Mouse (Mus musculus) hindbrain, embryonic 12.5 days (tissue): ENCODE results near the gene Ube2n. TPM values are rescaled to one million over a fixed set of nuclear protein-coding genes. Genes with fewer than 3 reads are reported as not detected.
"Not testable (repeated sequence)": the region's sequence is repeated elsewhere in the genome, so short reads cannot be mapped to it uniquely, and the experiment has no call there.

Experiments
- ATAC-seq: fragments of 200-750 bp; cut with Nextera tagmentation; 2 replicates; pipeline ENCODE4 v1.8.0; 2017; ENCODE audit warnings: moderate TSS enrichment; ENCODE audit not compliant: low FRiP score
- H3K27ac ChIP-seq: fragments of 300-500 bp; sonication (generic); 2 replicates; pipeline ENCODE4 v1.5.1; 2016; ENCODE audit warnings: mild to moderate bottlenecking
- H3K27me3 ChIP-seq: fragments of 300-500 bp; sonication (generic); 2 replicates; pipeline ENCODE4 v1.6.1; 2016; ENCODE audit warnings: mild to moderate bottlenecking
- H3K36me3 ChIP-seq: fragments of 300-500 bp; sonication (generic); 2 replicates; pipeline ENCODE4 v1.6.1; 2016; ENCODE audit warnings: mild to moderate bottlenecking
- H3K4me1 ChIP-seq: fragments of 300-500 bp; sonication (generic); 2 replicates; pipeline ENCODE4 v1.6.1; 2016
- H3K4me2 ChIP-seq: fragments of 300-500 bp; sonication (generic); replicated peaks from 2 replicates; pipeline ENCODE4 v1.6.1; 2016; ENCODE audit warnings: mild to moderate bottlenecking
- H3K4me3 ChIP-seq: fragments of 300-500 bp; sonication (generic); 2 replicates; pipeline ENCODE4 v1.5.1; 2016; ENCODE audit warnings: mild to moderate bottlenecking
- H3K9ac ChIP-seq: fragments of 300-500 bp; sonication (generic); 2 replicates; pipeline ENCODE4 v1.6.1; 2016; ENCODE audit warnings: mild to moderate bottlenecking, moderate library complexity
- H3K9me3 ChIP-seq: fragments of 300-500 bp; sonication (generic); replicated peaks from 2 replicates; pipeline ENCODE4 v1.6.1; 2016; ENCODE audit warnings: mild to moderate bottlenecking
- WGBS: fragments of 180-500 bp; shearing (Covaris S2); methylation state at CpG from one replicate; pipeline ENCODE4 v1.1.7; 2016; 5-methylcytosine and 5-hydroxymethylcytosine counted together
- polyA plus RNA-seq: library from polyadenylated mRNA; unstranded; fragments of >200 nt; fragmentation: Nextera tagmentation; extraction: Ambion mirVana; gene quantifications from 2 replicates; pipeline ENCODE4 v1.2.1, GENCODE M21; 2016

Ube2n gene
- polyA plus RNA-seq, 1 experiment from 2014 or later = 367 TPM

- ATAC-seq, H3K27ac ChIP-seq, H3K4me3 ChIP-seq, H3K4me1 ChIP-seq, H3K4me2 ChIP-seq, H3K9ac ChIP-seq, H3K9me3 ChIP-seq, H3K27me3 ChIP-seq: not testable (repeated sequence)
- peaks cover 28% of the 10 kb centered on the region for H3K36me3 ChIP-seq
- WGBS = 55% methylated on average over 5 of the region's 5 CpGs
Measured at GRCm38 (mm10) chr10:95549080-95549479, 34.1 kb downstream of the Ube2n start.

GRCm38 (mm10) chr10:95550506-95550905 lies 35.6 kb downstream of the Ube2n start:
- no peak for ATAC-seq
- H3K36me3 ChIP-seq = peaks cover 25% of the 10 kb centered on the region
- no peak overlapping the region for H3K4me2 ChIP-seq
- no peak overlapping the region for H3K9ac ChIP-seq
- H3K9me3 ChIP-seq = no peaks in the 10 kb centered on the region
- no peaks in the 10 kb centered on the region for H3K27me3 ChIP-seq
- H3K27ac ChIP-seq = no peak overlapping the region
- H3K4me1 ChIP-seq = 0 out of 2 replicates have a peak, but pooled peaks cover 2% of the 10 kb centered on the region
- no peak overlapping the region for H3K4me3 ChIP-seq
- 59% methylated on average over 1 of the region's 1 CpGs for WGBS

- Histone ChIP-seq H3K4me3 (no peak overlapping the region), H3K27ac (no peak overlapping the region)
Measured at GRCm38 (mm10) chr10:95551752-95552151, 36.8 kb downstream of the Ube2n start.

GRCm38 (mm10) chr10:95552326-95552725 lies 37.4 kb downstream of the Ube2n start:
- no peaks in the 10 kb centered on the region for H3K9me3 ChIP-seq
- H3K4me3 ChIP-seq = no peak overlapping the region
- no peak overlapping the region for H3K27ac ChIP-seq
- no peaks in the 10 kb centered on the region for H3K27me3 ChIP-seq
- H3K36me3 ChIP-seq = peaks cover 21% of the 10 kb centered on the region
- no peak overlapping the region for H3K4me2 ChIP-seq
- ATAC-seq = no peak
- H3K4me1 ChIP-seq = 0 out of 2 replicates have a peak, but pooled peaks cover 2% of the 10 kb centered on the region
- no peak overlapping the region for H3K9ac ChIP-seq
- 72% methylated on average over 3 of the region's 3 CpGs for WGBS

More at GRCm38 (mm10) chr10:95551752-95552151, 36.8 kb downstream of the Ube2n start:
- no peaks in the 10 kb centered on the region for H3K27me3 ChIP-seq
- 0 out of 2 replicates have a peak, but pooled peaks cover 2% of the 10 kb centered on the region for H3K4me1 ChIP-seq
- no peak overlapping the region for H3K4me2 ChIP-seq
- H3K9ac ChIP-seq = no peak overlapping the region
- peaks cover 20% of the 10 kb centered on the region for H3K36me3 ChIP-seq
- no peaks in the 10 kb centered on the region for H3K9me3 ChIP-seq
- no peak for ATAC-seq

- Histone ChIP-seq H3K9me3 (no peaks in the 10 kb centered on the region), H3K27ac (no peak overlapping the region), H3K27me3 (no peaks in the 10 kb centered on the region), H3K4me1 (peaks cover 9% of the 10 kb centered on the region), H3K9ac (no peak overlapping the region), H3K36me3 (peaks cover 13% of the 10 kb centered on the region), H3K4me2 (no peak overlapping the region), H3K4me3 (no peak overlapping the region)
- 89% methylated on average over 11 of the region's 11 CpGs for WGBS
- ATAC-seq = no peak
Measured at GRCm38 (mm10) chr10:95555866-95556265, 40.9 kb downstream of the Ube2n start.

GRCm38 (mm10) chr10:95557337-95557828 lies 42.4 kb downstream of the Ube2n start:
- H3K9ac ChIP-seq = no peak overlapping the region
- no peak overlapping the region for H3K4me3 ChIP-seq
- H3K4me2 ChIP-seq = no peak overlapping the region
- peaks cover 10% of the 10 kb centered on the region; the same call in 1 of the 2 replicates for H3K36me3 ChIP-seq
- 83% methylated on average over 5 of the region's 5 CpGs for WGBS
- ATAC-seq = no peak; the same call in 1 of the 2 replicates
- H3K27me3 ChIP-seq = no peaks in the 10 kb centered on the region
- H3K9me3 ChIP-seq = no peaks in the 10 kb centered on the region
- H3K27ac ChIP-seq = no peak overlapping the region
- peaks cover 19% of the 10 kb centered on the region for H3K4me1 ChIP-seq

GRCm38 (mm10) chr10:95559426-95559825 lies 44.5 kb downstream of the Ube2n start:
- no peak for ATAC-seq
- 76% methylated on average over 7 of the region's 7 CpGs for WGBS
- H3K4me3 ChIP-seq = no peak overlapping the region
- 0 out of 2 replicates have a peak overlapping the region, but pooled peaks have one; percentile 7 for H3K27ac ChIP-seq
- H3K36me3 ChIP-seq = peaks cover 9% of the 10 kb centered on the region; the same call in 1 of the 2 replicates
- no peak overlapping the region for H3K4me2 ChIP-seq
- H3K9ac ChIP-seq = no peak overlapping the region
- H3K27me3 ChIP-seq = no peaks in the 10 kb centered on the region
- H3K4me1 ChIP-seq = peaks cover 20% of the 10 kb centered on the region
- no peaks in the 10 kb centered on the region for H3K9me3 ChIP-seq

GRCm38 (mm10) chr10:95560394-95560983 lies 45.5 kb downstream of the Ube2n start:
- H3K9ac ChIP-seq = no peak overlapping the region
- 0 out of 2 replicates have a peak overlapping the region, but pooled peaks have one; percentile 11 for H3K4me2 ChIP-seq
- no peaks in the 10 kb centered on the region for H3K27me3 ChIP-seq
- no peak for ATAC-seq
- H3K36me3 ChIP-seq = peaks cover 5% of the 10 kb centered on the region; the same call in 1 of the 2 replicates
- H3K9me3 ChIP-seq = no peaks in the 10 kb centered on the region
- WGBS = 87% methylated on average over 9 of the region's 9 CpGs
- peaks cover 20% of the 10 kb centered on the region for H3K4me1 ChIP-seq
- H3K27ac ChIP-seq = no peak overlapping the region
- H3K4me3 ChIP-seq = peak overlapping the region; percentile 14; the same call in 1 of the 2 replicates

- 51% methylated on average over 7 of the region's 7 CpGs for WGBS
- peaks cover 5% of the 10 kb centered on the region; the same call in 1 of the 2 replicates for H3K36me3 ChIP-seq
- H3K27me3 ChIP-seq = no peaks in the 10 kb centered on the region
- H3K27ac ChIP-seq = no peak overlapping the region
- H3K4me3 ChIP-seq = peak overlapping the region; percentile 93
- no peak for ATAC-seq
- peak overlapping the region; percentile 69 for H3K4me2 ChIP-seq
- peaks cover 20% of the 10 kb centered on the region for H3K4me1 ChIP-seq
- H3K9me3 ChIP-seq = no peaks in the 10 kb centered on the region
- peak overlapping the region; percentile 97 for H3K9ac ChIP-seq
Measured at GRCm38 (mm10) chr10:95561616-95562015, 46.7 kb downstream of the Ube2n start.

- Histone ChIP-seq H3K27ac (no peak overlapping the region), H3K9ac (peak overlapping the region; percentile 97), H3K4me2 (peak overlapping the region; percentile 69), H3K4me1 (peaks cover 20% of the 10 kb centered on the region), H3K9me3 (no peaks in the 10 kb centered on the region), H3K4me3 (peak overlapping the region; percentile 93), H3K27me3 (no peaks in the 10 kb centered on the region), H3K36me3 (peaks cover 3% of the 10 kb centered on the region; the same call in 1 of the 2 replicates)
- WGBS = 12% methylated on average over 8 of the region's 8 CpGs
- no peak for ATAC-seq
Measured at GRCm38 (mm10) chr10:95562395-95562794, 47.5 kb downstream of the Ube2n start.

GRCm38 (mm10) chr10:95562859-95563841 lies 48.2 kb downstream of the Ube2n start:
- peak; percentile 75 for ATAC-seq
- under 1% methylated on average over 64 of the region's 65 CpGs for WGBS
- Histone ChIP-seq H3K4me1 (peaks cover 20% of the 10 kb centered on the region), H3K4me2 (peak overlapping the region; percentile 69), H3K9ac (peak overlapping the region; percentile 97), H3K4me3 (peak overlapping the region; percentile 93), H3K9me3 (no peaks in the 10 kb centered on the region), H3K27me3 (no peaks in the 10 kb centered on the region), H3K36me3 (no peaks in the 10 kb centered on the region), H3K27ac (peak overlapping the region; percentile 94)
